Mouse (Mus musculus): ENCODE results near the gene Tnfrsf22.
A peak's percentile ranks its signal among the peaks of the same experiment; 100 is the strongest.

Gene Tnfrsf22

GRCm38 (mm10) chr7:143631503-143631902, 18.0 kb downstream of the Tnfrsf22 start:
- peak; percentile 89 for DNase-seq (ENCODE audit: low read depth)

GRCm38 (mm10) chr7:143629501-143629900, 20.0 kb downstream of the Tnfrsf22 start:
- peak; percentile 68 for DNase-seq (ENCODE audit: low read depth)

GRCm38 (mm10) chr7:143628540-143628939, 20.9 kb downstream of the Tnfrsf22 start, which contains the start of gene Tnfrsf26:
TSS of gene Tnfrsf26 (minus strand) at chr7:143628722.
- peak; percentile 64 for DNase-seq (ENCODE audit: low read depth)

- peak; percentile 84 for DNase-seq (ENCODE audit: low read depth)
These were observed 21.7 kb downstream of the Tnfrsf22 start for GRCm38 (mm10) chr7:143627555-143628286.

DNA sequence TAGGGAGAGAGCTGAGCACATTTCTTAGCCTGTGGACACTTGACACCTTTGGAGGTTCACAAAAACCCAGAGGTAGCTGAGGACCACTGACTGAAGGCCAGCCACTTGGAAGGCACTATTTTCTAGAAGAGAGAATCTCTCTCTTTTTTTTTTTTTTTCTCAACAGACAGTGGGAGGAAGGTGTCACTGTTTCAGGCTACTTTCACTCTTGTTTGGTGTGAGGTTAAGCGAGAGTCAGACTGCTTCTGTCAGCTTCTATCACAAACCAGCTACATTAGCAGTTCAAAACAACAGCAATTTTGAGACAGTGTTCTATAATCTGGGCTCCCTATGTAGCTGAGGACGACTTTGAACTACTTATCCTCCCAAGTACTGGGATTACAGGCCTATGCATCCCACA, 23.3 kb downstream of the Tnfrsf22 start:
- no peak for DNase-seq (ENCODE audit: low read depth)

DNA sequence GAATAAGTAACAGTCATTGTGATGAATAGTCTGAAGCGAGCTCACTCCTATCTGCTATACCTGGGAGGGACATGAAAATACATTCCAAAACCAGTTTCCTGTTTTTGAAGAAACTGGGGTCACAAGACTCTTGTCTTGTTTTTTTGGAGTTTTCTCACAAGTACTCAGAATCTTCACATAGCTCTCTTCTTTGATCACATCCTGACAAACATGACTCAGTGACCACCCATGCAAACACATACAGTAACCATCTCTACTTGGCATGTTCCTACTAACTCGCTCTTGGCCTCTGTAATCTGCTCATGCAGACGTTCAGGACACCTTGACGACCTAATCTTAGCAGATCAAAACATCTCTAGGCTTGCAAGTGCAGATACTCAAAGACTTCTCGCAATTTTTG, 24.3 kb downstream of the Tnfrsf22 start:
- peak; percentile 78 for DNase-seq (ENCODE audit: low read depth)

DNA sequence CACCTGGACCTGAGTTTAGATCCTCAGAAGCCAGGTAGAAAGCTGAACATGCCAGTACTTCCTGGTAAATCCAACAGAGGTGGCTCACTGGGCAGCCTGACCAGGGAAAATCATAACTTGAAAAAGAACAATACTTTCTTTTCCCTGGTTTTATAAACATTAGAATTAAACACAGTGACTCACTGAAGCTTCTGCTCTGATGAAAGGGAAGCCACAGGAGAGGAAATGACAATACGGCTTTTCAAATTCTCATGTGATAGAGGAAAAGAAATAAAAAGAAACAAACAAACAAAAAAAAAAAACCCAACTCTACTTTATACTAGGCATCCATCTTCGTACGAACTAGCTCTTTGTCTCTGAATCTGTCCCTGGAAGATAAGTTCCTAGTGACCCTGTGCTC, 24.9 kb downstream of the Tnfrsf22 start:
- DNase-seq (ENCODE audit: low read depth) = peak; percentile 52

DNA sequence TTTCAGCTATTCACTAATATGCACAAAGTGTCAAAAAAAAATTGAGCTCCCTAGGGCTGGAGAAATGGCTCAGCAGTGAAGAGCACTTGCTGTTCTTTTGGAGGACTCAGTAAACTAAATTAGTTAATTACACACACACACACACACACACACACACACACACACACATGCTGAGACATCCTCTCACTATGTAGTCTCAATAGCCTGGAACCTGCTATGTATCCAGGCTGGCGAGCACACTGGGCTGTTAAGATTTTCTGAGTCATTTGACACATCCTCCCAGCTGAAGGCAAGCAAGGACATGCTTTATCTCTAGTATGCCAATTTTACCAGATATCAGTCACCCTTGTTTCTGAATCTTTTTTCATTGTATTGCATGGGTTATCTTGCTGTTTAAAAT, 28.5 kb downstream of the Tnfrsf22 start:
- DNase-seq (ENCODE audit: low read depth) = peak; percentile 41

- DNase-seq (ENCODE audit: low read depth) = peak; percentile 62
These were observed 34.9 kb downstream of the Tnfrsf22 start for GRCm38 (mm10) chr7:143614404-143615135.

GRCm38 (mm10) chr7:143612215-143612614, 37.2 kb downstream of the Tnfrsf22 start:
- DNase-seq (ENCODE audit: low read depth) = peak; percentile 60

- peak; percentile 80 for DNase-seq (ENCODE audit: low read depth)
These were observed 44.1 kb downstream of the Tnfrsf22 start for GRCm38 (mm10) chr7:143605321-143605720.

DNA sequence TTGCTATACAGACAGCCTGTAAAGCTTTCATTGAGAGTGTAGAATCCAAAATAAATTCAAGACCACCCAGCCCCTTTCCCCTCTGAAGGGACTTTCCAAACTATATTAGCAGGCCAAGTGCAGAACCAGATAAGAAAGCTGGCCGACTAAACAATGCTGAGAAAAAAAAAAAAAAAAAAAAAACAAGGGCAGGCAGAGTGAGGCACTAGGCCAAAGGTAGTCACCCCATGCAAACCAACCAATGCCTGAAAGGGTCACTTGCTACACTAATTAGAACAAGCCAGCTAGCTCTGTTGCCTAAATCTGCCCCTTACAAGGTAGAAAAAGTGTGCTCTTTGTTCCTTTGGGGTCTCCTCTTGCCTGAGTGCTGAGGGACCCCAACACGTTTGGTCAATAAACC, 44.6 kb downstream of the Tnfrsf22 start:
- DNase-seq (ENCODE audit: low read depth) = no peak

GRCm38 (mm10) chr7:143601705-143602104, 47.8 kb downstream of the Tnfrsf22 start:
- peak; percentile 71 for DNase-seq (ENCODE audit: low read depth)

DNA sequence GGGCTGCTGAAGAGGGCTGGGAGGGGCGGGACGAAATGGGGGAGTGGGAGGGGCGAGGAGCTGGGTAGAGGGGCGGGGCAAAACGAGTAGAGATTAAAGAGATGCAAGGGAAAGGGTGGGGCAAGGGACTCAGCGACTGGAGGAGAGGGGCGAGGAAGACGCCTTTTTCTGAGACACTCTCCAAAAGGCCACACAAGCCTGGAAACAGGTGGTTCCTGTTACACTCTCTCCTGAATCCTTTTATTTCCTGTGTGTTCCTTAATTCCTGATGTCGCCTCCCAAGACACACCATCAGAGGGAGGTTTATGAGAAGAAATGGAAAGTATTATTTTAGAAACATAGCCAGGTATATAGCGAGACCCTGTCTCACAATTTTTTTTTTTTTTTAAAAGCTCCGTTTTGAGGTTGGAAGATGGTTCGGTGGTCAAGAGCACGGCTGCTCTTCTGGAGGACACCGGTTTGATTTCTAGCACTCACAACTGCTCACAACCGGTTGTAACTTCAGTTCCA, 49.2 kb downstream of the Tnfrsf22 start:
- no peak for DNase-seq (ENCODE audit: low read depth)

- DNase-seq (ENCODE audit: low read depth) = peak; percentile 100
These were observed 49.8 kb downstream of the Tnfrsf22 start, which contains the start of gene Cars for GRCm38 (mm10) chr7:143599428-143600230. TSS of gene Cars (minus strand) at chr7:143600090.

DNA sequence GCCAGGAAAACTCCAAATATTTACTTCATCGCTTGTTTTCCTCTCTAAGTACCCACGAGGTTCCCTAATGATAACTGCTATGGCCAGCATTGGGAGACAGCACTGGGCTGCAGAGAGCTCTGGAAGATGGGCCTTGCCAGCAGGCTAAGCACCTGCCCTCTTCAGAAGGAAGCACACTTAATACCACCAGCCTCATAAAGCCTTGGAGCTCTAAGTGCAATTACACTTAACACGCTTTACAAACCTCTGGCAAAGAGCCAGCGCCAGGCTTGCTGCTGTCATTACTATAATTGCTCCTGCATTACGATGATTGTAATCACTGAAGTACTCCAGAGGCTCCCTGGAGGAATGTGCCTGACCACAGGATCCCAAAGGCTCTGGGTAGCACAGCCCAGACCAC, 54.6 kb downstream of the Tnfrsf22 start:
- no peak for DNase-seq (ENCODE audit: low read depth)

GRCm38 (mm10) chr7:143592255-143592654, 57.2 kb downstream of the Tnfrsf22 start:
- DNase-seq (ENCODE audit: low read depth) = no peak

GRCm38 (mm10) chr7:143588006-143588405, 61.5 kb downstream of the Tnfrsf22 start:
- DNase-seq (ENCODE audit: low read depth) = no peak

DNA sequence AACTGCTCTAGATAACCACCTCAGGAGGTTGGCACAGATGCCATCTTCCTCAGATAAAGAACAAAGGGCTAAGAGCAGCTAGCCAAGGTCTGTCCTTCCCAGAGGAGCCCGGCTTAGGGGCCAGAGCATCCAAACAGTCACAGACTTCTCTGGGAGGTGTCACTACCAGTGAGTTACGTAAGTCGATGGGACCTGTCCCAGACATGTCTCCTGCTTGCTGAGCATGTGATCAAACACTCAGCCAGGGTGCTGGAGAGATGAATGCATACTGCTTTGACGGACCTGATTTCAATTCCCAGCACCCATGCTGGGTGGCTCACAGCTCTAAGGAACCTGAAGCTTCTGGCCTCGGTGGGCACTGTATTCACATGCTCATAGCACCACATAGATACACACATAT, 61.9 kb downstream of the Tnfrsf22 start:
- no peak for DNase-seq (ENCODE audit: low read depth)

All from 416B (cell line).